Mouse (Mus musculus) testis, adult 2 months (tissue): Measurements from ENCODE around the gene Tnfrsf13c. TPM values are rescaled to one million over a fixed set of nuclear protein-coding genes. Genes with fewer than 3 reads are reported as not detected.

Experiments used
- H3K27ac ChIP-seq: fragments of 200-500 bp; 2 replicates; pipeline ENCODE4 v1.5.1; 2012; ENCODE audit warnings: low read depth, low read length; ENCODE audit not compliant: control insufficient read depth, insufficient read depth
- H3K27me3 ChIP-seq: fragments of 200-500 bp; 2 replicates; pipeline ENCODE4 v1.6.1; 2012; ENCODE audit warnings: mild to moderate bottlenecking, low read length, moderate library complexity; ENCODE audit not compliant: control insufficient read depth, insufficient read depth
- H3K36me3 ChIP-seq: fragments of 200-500 bp; 2 replicates; pipeline ENCODE4 v1.6.1; 2012; ENCODE audit warnings: mild to moderate bottlenecking, low read length; ENCODE audit not compliant: control insufficient read depth, insufficient read depth
- H3K4me1 ChIP-seq: fragments of 200-500 bp; 2 replicates; pipeline ENCODE4 v1.6.1; 2012; ENCODE audit warnings: low read length; ENCODE audit not compliant: control insufficient read depth, insufficient read depth
- H3K4me3 ChIP-seq: fragments of 200-500 bp; 2 replicates; pipeline ENCODE4 v1.5.1; 2012; ENCODE audit warnings: low read depth, mild to moderate bottlenecking, low read length, moderate library complexity, mixed read lengths; ENCODE audit not compliant: control insufficient read depth
- CTCF ChIP-seq: fragments of 200-500 bp; IDR thresholded peaks from 2 replicates; pipeline ENCODE4 v1.5.1; 2012; ENCODE audit warnings: low read depth, mild to moderate bottlenecking, inconsistent platforms, low read length, moderate library complexity; ENCODE audit not compliant: control insufficient read depth, insufficient read depth, insufficient replicate concordance
- POLR2A ChIP-seq: fragments of 200-500 bp; IDR thresholded peaks from 2 replicates; pipeline ENCODE4 v1.6.1; 2012; ENCODE audit warnings: low read depth, mild to moderate bottlenecking, inconsistent platforms, low read length, moderate library complexity; ENCODE audit not compliant: control insufficient read depth
- polyA plus RNA-seq: library from polyadenylated mRNA; depleted of rRNA; stranded (reverse); fragments of >200 nt; gene quantifications from 2 replicates; pipeline ENCODE4 v1.2.3, GENCODE M21; 2012

Gene Tnfrsf13c
- polyA plus RNA-seq, 1 experiment, result 7.2 TPM

DNA sequence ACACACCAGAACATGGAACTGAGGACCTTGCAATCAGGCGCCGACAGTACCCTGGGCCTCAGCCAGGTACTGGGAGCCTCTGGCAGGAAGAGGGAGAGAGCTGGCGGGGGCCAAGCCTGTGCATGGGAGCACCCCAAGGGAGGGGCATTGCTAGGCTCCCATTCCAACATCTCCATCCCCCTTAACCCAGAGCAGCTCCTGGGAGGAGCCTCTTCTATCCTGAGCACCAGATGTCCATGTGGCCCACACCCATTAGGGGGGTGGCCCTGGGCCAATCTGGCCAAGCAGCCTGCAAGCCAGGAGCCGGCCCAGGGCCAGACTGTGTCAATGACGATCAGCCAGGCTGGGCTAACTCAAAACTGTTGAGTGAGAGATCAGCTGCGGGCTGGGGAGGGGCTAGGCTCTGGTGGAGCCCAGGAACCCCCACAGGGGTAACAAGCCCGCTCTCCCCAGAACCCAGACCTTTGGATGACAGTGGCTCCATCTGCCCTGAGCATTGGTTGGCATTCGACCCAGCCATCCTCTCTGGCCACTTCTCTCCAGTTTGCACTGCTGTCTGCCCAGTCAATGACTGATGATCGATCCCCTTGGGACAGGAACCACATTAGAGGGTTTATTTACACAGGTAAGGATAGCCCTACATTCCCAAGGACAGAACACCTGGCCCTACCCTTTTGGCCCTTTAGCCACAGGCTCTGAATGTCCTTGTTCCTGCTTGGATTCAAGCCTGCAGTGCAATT is 17.6 kb downstream of the Tnfrsf13c start:
- TF ChIP-seq CTCF (no peak), POLR2A (no peak)
- no peaks in the 10 kb centered on the region for H3K27me3 ChIP-seq
- H3K27ac ChIP-seq, result no peak overlapping the region
- H3K4me1 ChIP-seq, result peaks cover 14% of the 10 kb centered on the region
- H3K4me3 ChIP-seq, result no peak overlapping the region
- no peaks in the 10 kb centered on the region for H3K36me3 ChIP-seq

GRCm38 (mm10) chr15:82204680-82205371 is 19.3 kb downstream of the Tnfrsf13c start:
- Histone ChIP-seq H3K27me3 (no peaks in the 10 kb centered on the region), H3K36me3 (no peaks in the 10 kb centered on the region), H3K27ac (no peak overlapping the region), H3K4me1 (peaks cover 12% of the 10 kb centered on the region), H3K4me3 (no peak overlapping the region)
- TF ChIP-seq POLR2A (no peak), CTCF (no peak)

GRCm38 (mm10) chr15:82203611-82204351 is 20.4 kb downstream of the Tnfrsf13c start:
- TF ChIP-seq CTCF (no peak), POLR2A (no peak)
- no peak overlapping the region for H3K27ac ChIP-seq
- no peak overlapping the region for H3K4me3 ChIP-seq
- no peaks in the 10 kb centered on the region for H3K36me3 ChIP-seq
- H3K4me1 ChIP-seq, result peaks cover 12% of the 10 kb centered on the region
- H3K27me3 ChIP-seq, result no peaks in the 10 kb centered on the region

DNA sequence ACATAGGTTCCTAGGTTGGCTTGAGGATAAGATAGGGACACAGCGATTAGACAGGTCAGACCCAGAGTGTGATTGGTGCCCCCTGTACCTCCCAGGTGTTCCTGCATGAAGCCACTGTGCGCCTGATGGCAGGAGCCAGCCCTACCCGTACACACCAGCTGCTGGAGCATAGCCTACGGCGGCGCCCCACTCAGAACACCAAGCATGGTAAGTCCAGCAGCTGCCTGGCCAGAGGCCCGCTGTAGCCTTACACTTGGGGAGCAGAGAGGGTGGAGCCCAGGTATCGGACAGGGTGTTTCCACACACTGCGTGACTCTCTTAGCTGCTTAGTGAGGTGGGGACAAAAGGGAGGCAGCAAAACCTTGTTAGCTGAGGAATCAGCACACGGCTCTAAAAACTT is 21.1 kb downstream of the Tnfrsf13c start:
- Histone ChIP-seq H3K27ac (no peak overlapping the region), H3K4me1 (peaks cover 12% of the 10 kb centered on the region), H3K36me3 (no peaks in the 10 kb centered on the region), H3K27me3 (no peaks in the 10 kb centered on the region), H3K4me3 (no peak overlapping the region)
- TF ChIP-seq CTCF, result no peak
- TF ChIP-seq POLR2A, result no peak

GRCm38 (mm10) chr15:82202086-82202485 is 22.1 kb downstream of the Tnfrsf13c start:
- Histone ChIP-seq H3K36me3 (no peaks in the 10 kb centered on the region), H3K27ac (no peak overlapping the region), H3K27me3 (no peaks in the 10 kb centered on the region), H3K4me3 (no peak overlapping the region), H3K4me1 (peaks cover 6% of the 10 kb centered on the region)
- TF ChIP-seq POLR2A (no peak), CTCF (no peak)

DNA sequence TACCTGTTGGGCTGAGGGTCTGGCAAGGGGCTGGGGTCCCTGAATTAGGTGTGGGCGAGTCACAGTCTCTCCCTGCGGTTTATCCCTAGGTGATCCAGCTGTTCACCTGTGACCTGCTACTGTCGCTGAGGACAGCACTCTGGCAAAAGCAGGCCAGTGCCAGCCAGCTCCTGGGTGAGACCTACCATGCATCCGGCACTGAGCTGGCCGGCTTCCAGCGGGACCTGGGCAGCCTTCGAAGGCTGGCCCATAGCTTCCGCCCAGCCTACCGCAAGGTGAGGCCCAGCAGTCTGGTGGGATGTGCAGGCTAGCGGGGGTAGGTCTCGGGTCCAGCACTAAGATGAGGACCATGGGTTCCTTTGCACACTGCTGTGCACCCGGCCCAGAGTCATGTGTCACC is 24.6 kb downstream of the Tnfrsf13c start:
- Histone ChIP-seq H3K36me3 (no peaks in the 10 kb centered on the region), H3K27ac (no peak overlapping the region), H3K4me1 (no peaks in the 10 kb centered on the region), H3K27me3 (no peaks in the 10 kb centered on the region), H3K4me3 (no peak overlapping the region)
- no peak for TF ChIP-seq CTCF
- TF ChIP-seq POLR2A, result no peak

- H3K27ac ChIP-seq, result no peak overlapping the region
- TF ChIP-seq CTCF, result no peak
- no peak for TF ChIP-seq POLR2A
Measured at GRCm38 (mm10) chr15:82198342-82198741, 25.8 kb downstream of the Tnfrsf13c start.

More at GRCm38 (mm10) chr15:82198342-82198741, 25.8 kb downstream of the Tnfrsf13c start:
- Histone ChIP-seq H3K36me3 (no peaks in the 10 kb centered on the region), H3K4me3 (no peak overlapping the region), H3K4me1 (no peaks in the 10 kb centered on the region), H3K27me3 (no peaks in the 10 kb centered on the region)
